Mouse (Mus musculus) heart, embryonic 14.5 days (tissue): ENCODE results near the gene Eif4g3. TPM values are rescaled to one million over a fixed set of nuclear protein-coding genes. Genes with fewer than 3 reads are reported as not detected.
A peak's percentile ranks its signal among the peaks of the same experiment; 100 is the strongest.

Experiments
- ATAC-seq: fragments of 200-750 bp; cut with Nextera tagmentation; 2 replicates; pipeline ENCODE4 v1.8.0; 2017; ENCODE audit warnings: low read depth, moderate TSS enrichment; ENCODE audit not compliant: insufficient number of reproducible peaks, insufficient read depth, low FRiP score
- H3K27ac ChIP-seq, 2 experiments: fragments of 200-500 bp in 1 of 2; fragments of 300-500 bp in 1 of 2; sonication (generic) in 1 of 2; replicated peaks in 1 of 2; 2 replicates each; pipeline ENCODE4 v1.5.1; 2012 to 2014; ENCODE audit warnings: low read depth in 2 of 2, low read length in 2 of 2, control low read depth in 1 of 2, mild to moderate bottlenecking in 1 of 2, mixed read lengths in 1 of 2; ENCODE audit not compliant: control insufficient read depth in 1 of 2, insufficient read depth in 1 of 2
- H3K27me3 ChIP-seq: fragments of 300-500 bp; sonication (generic); 2 replicates; pipeline ENCODE4 v1.6.1; 2014; ENCODE audit warnings: mild to moderate bottlenecking, low read length, control low read depth; ENCODE audit not compliant: control insufficient read depth, insufficient read depth
- H3K36me3 ChIP-seq: fragments of 300-500 bp; sonication (generic); 2 replicates; pipeline ENCODE4 v1.6.1; 2014; ENCODE audit warnings: mild to moderate bottlenecking, control low read depth, low read length, mixed read lengths; ENCODE audit not compliant: control insufficient read depth, insufficient read depth
- H3K4me1 ChIP-seq, 2 experiments: fragments of 200-500 bp in 1 of 2; fragments of 300-500 bp in 1 of 2; sonication (generic) in 1 of 2; 2 replicates each; pipeline ENCODE4 v1.6.1; 2012 to 2014; ENCODE audit warnings: low read length in 2 of 2, control low read depth in 1 of 2, mixed read lengths in 1 of 2; ENCODE audit not compliant: control insufficient read depth in 2 of 2, insufficient read depth in 2 of 2
- H3K4me2 ChIP-seq: fragments of 300-500 bp; sonication (generic); 2 replicates; pipeline ENCODE4 v1.6.1; 2014; ENCODE audit warnings: mild to moderate bottlenecking, low read length
- H3K4me3 ChIP-seq, 2 experiments: fragments of 200-500 bp in 1 of 2; fragments of 300-500 bp in 1 of 2; sonication (generic) in 1 of 2; 2 replicates each; pipeline ENCODE4 v1.5.1; 2012 to 2014; ENCODE audit warnings: low read length in 2 of 2, mild to moderate bottlenecking in 2 of 2, control low read depth in 1 of 2, low read depth in 1 of 2, moderate library complexity in 1 of 2; ENCODE audit not compliant: control insufficient read depth in 1 of 2, insufficient read depth in 1 of 2
- H3K9ac ChIP-seq: fragments of 300-500 bp; sonication (generic); 2 replicates; pipeline ENCODE4 v1.6.1; 2014; ENCODE audit warnings: mild to moderate bottlenecking, low read length
- H3K9me3 ChIP-seq: fragments of 300-500 bp; sonication (generic); 2 replicates; pipeline ENCODE4 v1.6.1; 2016; ENCODE audit warnings: low read length, control low read depth; ENCODE audit not compliant: control insufficient read depth
- WGBS: fragments of 180-500 bp; shearing (Covaris S2); extraction: QIAGEN DNeasy Blood & Tissue Kit; methylation state at CpG from one replicate; pipeline ENCODE4 v1.1.7; 2014; 5-methylcytosine and 5-hydroxymethylcytosine counted together
- polyA plus RNA-seq: library from polyadenylated mRNA; unstranded; fragments of >200 nt; fragmentation: Nextera tagmentation; extraction: Ambion mirVana; gene quantifications from 2 replicates; pipeline ENCODE4 v1.2.1, GENCODE M21; 2014

Eif4g3 gene
- polyA plus RNA-seq, 1 experiment from 2014 or later = 24.9 TPM

- H3K4me1 ChIP-seq = peaks cover 7 to 39% of the 10 kb centered on the region in 2 experiments
- WGBS = under 1% methylated on average over 56 of the region's 84 CpGs
- peak within 1 kb of the TSS; percentile 81 to 100 for H3K4me3 ChIP-seq
- H3K4me2 ChIP-seq = peak within 1 kb of the TSS; percentile 69
- H3K27ac ChIP-seq = peak within 1 kb of the TSS; percentile 100
- no peaks in the 10 kb centered on the region for H3K27me3 ChIP-seq
- ATAC-seq = peak; percentile 62
- no peaks in the 10 kb centered on the region for H3K9me3 ChIP-seq
- H3K36me3 ChIP-seq = peaks cover 7% of the 10 kb centered on the region; the same call in 1 of the 2 replicates
- H3K9ac ChIP-seq = peak within 1 kb of the TSS; percentile 96
Measured at GRCm38 (mm10) chr4:138216200-138216890, 223.5 kb downstream of the Eif4g3 start, which contains the start of gene Hp1bp3. Hp1bp3 (plus strand) TSS chr4:138216296.

GRCm38 (mm10) chr4:138216891-138217392, 224.1 kb downstream of the Eif4g3 start:
- peak overlapping the region; percentile 100 for H3K27ac ChIP-seq
- peak overlapping the region; percentile 96 for H3K9ac ChIP-seq
- WGBS = under 1% methylated on average over 58 of the region's 68 CpGs
- peak overlapping the region; percentile 81 to 100 for H3K4me3 ChIP-seq
- peaks cover 7 to 39% of the 10 kb centered on the region in 2 experiments for H3K4me1 ChIP-seq
- ATAC-seq = peak; percentile 98
- H3K9me3 ChIP-seq = no peaks in the 10 kb centered on the region
- peaks cover 8% of the 10 kb centered on the region for H3K36me3 ChIP-seq
- H3K4me2 ChIP-seq = peak overlapping the region; percentile 69
- no peaks in the 10 kb centered on the region for H3K27me3 ChIP-seq

GRCm38 (mm10) chr4:138217441-138217840, 224.6 kb downstream of the Eif4g3 start:
- peak overlapping the region; percentile 67 for H3K4me2 ChIP-seq
- peaks cover 13% of the 10 kb centered on the region for H3K36me3 ChIP-seq
- H3K4me1 ChIP-seq = peaks cover 7 to 39% of the 10 kb centered on the region in 2 experiments
- H3K27me3 ChIP-seq = no peaks in the 10 kb centered on the region
- no peaks in the 10 kb centered on the region for H3K9me3 ChIP-seq
- WGBS = 1% methylated on average over 35 of the region's 36 CpGs
- peak overlapping the region; percentile 59 to 81 for H3K4me3 ChIP-seq
- ATAC-seq = peak; percentile 6; the same call in 1 of the 2 replicates
- H3K27ac ChIP-seq = peak overlapping the region; percentile 65 to 94
- H3K9ac ChIP-seq = peak overlapping the region; percentile 96

GRCm38 (mm10) chr4:138217951-138218685, 225.3 kb downstream of the Eif4g3 start:
- Histone ChIP-seq H3K27me3 (no peaks in the 10 kb centered on the region), H3K9ac (peak overlapping the region; percentile 96), H3K27ac (peak overlapping the region in 1 of 2 experiments; percentile 94; a peak in 1 of 4 replicates), H3K4me2 (peak overlapping the region; percentile 67), H3K4me3 (peak overlapping the region; percentile 59 to 81), H3K4me1 (peaks cover 7 to 39% of the 10 kb centered on the region in 2 experiments), H3K36me3 (peaks cover 20% of the 10 kb centered on the region), H3K9me3 (no peaks in the 10 kb centered on the region)
- no peak for ATAC-seq
- WGBS = 68% methylated on average over 11 of the region's 11 CpGs

- Histone ChIP-seq H3K27me3 (no peaks in the 10 kb centered on the region), H3K9ac (no peak overlapping the region), H3K36me3 (peaks cover 32% of the 10 kb centered on the region), H3K4me2 (no peak overlapping the region), H3K27ac (no peak overlapping the region), H3K4me1 (peaks cover 7 to 39% of the 10 kb centered on the region in 2 experiments), H3K4me3 (no peak overlapping the region), H3K9me3 (no peaks in the 10 kb centered on the region)
- no peak for ATAC-seq
- WGBS = 91% methylated on average over 5 of the region's 5 CpGs
Measured at GRCm38 (mm10) chr4:138219331-138219730, 226.5 kb downstream of the Eif4g3 start.

- Histone ChIP-seq H3K4me3 (no peak overlapping the region), H3K9ac (no peak overlapping the region), H3K27ac (no peak overlapping the region), H3K9me3 (no peaks in the 10 kb centered on the region), H3K4me1 (peaks cover 4 to 35% of the 10 kb centered on the region in 2 experiments), H3K27me3 (no peaks in the 10 kb centered on the region), H3K36me3 (peaks cover 46% of the 10 kb centered on the region), H3K4me2 (no peak overlapping the region)
- no peak for ATAC-seq
- 76% methylated on average over 7 of the region's 7 CpGs for WGBS
Measured at GRCm38 (mm10) chr4:138220761-138221160, 227.9 kb downstream of the Eif4g3 start.

GRCm38 (mm10) chr4:138221406-138221805, 228.6 kb downstream of the Eif4g3 start:
- Histone ChIP-seq H3K4me1 (peaks cover 3 to 34% of the 10 kb centered on the region in 2 experiments; a peak in 3 of 4 replicates), H3K4me3 (no peak overlapping the region), H3K36me3 (peaks cover 53% of the 10 kb centered on the region), H3K9me3 (no peaks in the 10 kb centered on the region), H3K27ac (no peak overlapping the region), H3K9ac (no peak overlapping the region), H3K4me2 (no peak overlapping the region), H3K27me3 (no peaks in the 10 kb centered on the region)
- ATAC-seq = no peak
- 73% methylated on average over 5 of the region's 5 CpGs for WGBS
